Mouse (Mus musculus) spleen, adult 2 months (tissue): ENCODE measurements at regions not wholly inside any gene's neighbourhood (a gene's known extent, or its start where the extent isn't known, plus 50 kb on each side); places are given as distances from the start of the nearest gene placed in this dataset.

Experiments used
- DNase-seq, 2 experiments: peaks; one replicate each; pipeline versions ENCODE4 v3.0.0 to v3.0.0-alpha.2; 2012 to 2021; ENCODE audit warnings: low spot score in 2 of 2, low read depth in 1 of 2
- H3K27ac ChIP-seq: fragments of 200-500 bp; 2 replicates; pipeline ENCODE4 v1.5.1; 2012; ENCODE audit warnings: low read length, inconsistent platforms; ENCODE audit not compliant: insufficient read depth
- H3K27me3 ChIP-seq: fragments of 200-500 bp; 2 replicates; pipeline ENCODE4 v1.6.1; 2012; ENCODE audit warnings: mild to moderate bottlenecking, moderate library complexity, low read length, inconsistent platforms; ENCODE audit not compliant: control insufficient read depth, insufficient read depth
- H3K36me3 ChIP-seq: fragments of 200-500 bp; 2 replicates; pipeline ENCODE4 v1.6.1; 2012; ENCODE audit warnings: mild to moderate bottlenecking, low read length, inconsistent platforms; ENCODE audit not compliant: control insufficient read depth, insufficient read depth
- H3K4me1 ChIP-seq: fragments of 200-500 bp; 2 replicates; pipeline ENCODE4 v1.6.1; 2011; ENCODE audit warnings: inconsistent platforms; ENCODE audit not compliant: control insufficient read depth, insufficient read depth, insufficient read length
- H3K4me3 ChIP-seq: fragments of 200-500 bp; 2 replicates; pipeline ENCODE4 v1.5.1; 2011; ENCODE audit warnings: mild to moderate bottlenecking, inconsistent platforms; ENCODE audit not compliant: insufficient read depth, insufficient read length; ENCODE audit errors: extremely low read depth
- CTCF ChIP-seq: fragments of 200-500 bp; IDR thresholded peaks from 2 replicates; pipeline ENCODE4 v1.5.1; 2011; ENCODE audit warnings: mild to moderate bottlenecking, inconsistent platforms; ENCODE audit not compliant: insufficient read depth, insufficient read length, insufficient replicate concordance; ENCODE audit errors: extremely low read depth
- POLR2A ChIP-seq: fragments of 200-500 bp; IDR thresholded peaks from 2 replicates; pipeline ENCODE4 v1.6.1; 2011; ENCODE audit warnings: low read depth, low read length, inconsistent platforms
- WGBS: fragments of 180-500 bp; shearing (Covaris S2); methylation state at CpG from one replicate; pipeline ENCODE4 v1.1.7; 2018; 5-methylcytosine and 5-hydroxymethylcytosine counted together

DNA sequence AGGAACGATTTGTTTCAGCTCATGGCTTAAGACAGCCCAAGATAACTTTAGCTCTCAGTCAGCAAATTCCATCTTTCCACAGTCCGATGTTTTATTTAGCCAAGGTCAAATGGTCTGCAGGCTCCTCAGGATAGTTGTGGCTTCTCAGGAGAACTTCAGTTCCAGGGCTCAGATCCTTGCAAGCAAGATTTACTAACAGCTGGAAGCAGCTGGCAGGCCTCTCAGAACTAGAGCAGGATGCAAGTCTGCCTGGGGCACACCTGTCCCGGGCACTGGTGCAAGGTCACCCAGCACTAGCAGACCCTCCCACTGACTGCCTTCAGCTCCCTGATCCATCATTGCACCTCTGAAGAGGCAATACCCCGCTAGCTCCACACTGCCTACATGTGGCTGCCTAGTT is 227.8 kb downstream of the Prex1 start:
- H3K4me3 ChIP-seq, result no peak overlapping the region
- H3K36me3 ChIP-seq, result no peaks in the 10 kb centered on the region
- H3K27me3 ChIP-seq, result no peaks in the 10 kb centered on the region
- DNase-seq, result no peak
- no peak overlapping the region for H3K27ac ChIP-seq
- WGBS, result 83% methylated on average over 4 of the region's 4 CpGs
- peaks cover 7% of the 10 kb centered on the region; the same call in 1 of the 2 replicates for H3K4me1 ChIP-seq
- TF ChIP-seq CTCF (no peak), POLR2A (no peak)

GRCm38 (mm10) chr2:166485361-166485760 is 228.3 kb downstream of the Prex1 start:
- 83% methylated on average over 6 of the region's 6 CpGs for WGBS
- H3K36me3 ChIP-seq, result no peaks in the 10 kb centered on the region
- TF ChIP-seq POLR2A (no peak), CTCF (no peak)
- H3K4me3 ChIP-seq, result no peak overlapping the region
- H3K27me3 ChIP-seq, result no peaks in the 10 kb centered on the region
- no peak overlapping the region for H3K27ac ChIP-seq
- peaks cover 7% of the 10 kb centered on the region; the same call in 1 of the 2 replicates for H3K4me1 ChIP-seq
- DNase-seq, result no peak

DNA sequence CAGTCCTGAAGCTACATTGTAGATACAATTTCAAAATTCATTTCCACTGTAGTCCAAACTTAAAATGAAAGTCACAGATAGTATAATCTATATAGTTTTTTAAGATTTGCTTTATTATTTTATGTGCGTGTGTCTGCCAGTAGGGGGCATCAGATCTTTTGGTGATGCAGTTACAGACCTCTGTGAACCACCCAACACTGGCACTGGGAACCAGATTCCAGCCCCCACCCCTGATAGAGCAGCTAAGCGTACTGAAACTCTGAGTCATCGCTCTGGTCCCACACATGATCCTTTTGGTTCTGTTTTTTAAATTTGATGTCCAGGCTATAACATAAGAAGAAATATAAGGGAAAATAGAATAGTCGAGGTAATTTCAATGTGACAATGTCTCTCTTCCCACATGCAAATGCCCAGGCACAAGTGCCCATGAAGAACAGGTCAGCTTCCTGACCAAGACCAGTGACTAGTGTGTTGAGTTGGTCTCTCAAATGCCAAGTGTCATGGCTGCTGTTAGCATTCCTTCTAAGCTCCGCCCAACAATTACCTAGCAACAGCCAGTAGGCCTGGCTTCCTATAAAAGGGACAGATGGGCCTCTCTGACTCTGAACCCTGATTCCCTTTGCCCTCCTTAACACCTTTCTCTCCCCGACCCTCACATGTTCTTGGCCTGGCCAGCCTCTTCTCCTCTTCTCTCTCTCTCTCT is 229.9 kb downstream of the Prex1 start:
- Histone ChIP-seq H3K36me3 (no peaks in the 10 kb centered on the region), H3K27me3 (no peaks in the 10 kb centered on the region), H3K4me1 (peaks cover 4% of the 10 kb centered on the region; the same call in 1 of the 2 replicates), H3K4me3 (no peak overlapping the region), H3K27ac (no peak overlapping the region)
- no peak for DNase-seq
- WGBS, result 85% methylated on average over 6 of the region's 6 CpGs
- TF ChIP-seq CTCF (no peak), POLR2A (no peak)

- no peak for DNase-seq
- Histone ChIP-seq H3K27ac (no peak overlapping the region), H3K4me3 (no peak overlapping the region), H3K36me3 (no peaks in the 10 kb centered on the region), H3K4me1 (peaks cover 4% of the 10 kb centered on the region; the same call in 1 of the 2 replicates), H3K27me3 (no peaks in the 10 kb centered on the region)
- TF ChIP-seq CTCF (no peak), POLR2A (no peak)
- WGBS, result 82% methylated on average over 14 of the region's 14 CpGs
Measured at GRCm38 (mm10) chr2:166482720-166483616, 230.7 kb downstream of the Prex1 start.

- no peak for DNase-seq
- H3K4me1 ChIP-seq, result peaks cover 3% of the 10 kb centered on the region; the same call in 1 of the 2 replicates
- TF ChIP-seq POLR2A (no peak), CTCF (no peak)
- H3K36me3 ChIP-seq, result no peaks in the 10 kb centered on the region
- no peak overlapping the region for H3K4me3 ChIP-seq
- H3K27me3 ChIP-seq, result no peaks in the 10 kb centered on the region
- WGBS, result 87% methylated on average over 7 of the region's 7 CpGs
- no peak overlapping the region for H3K27ac ChIP-seq
Measured at GRCm38 (mm10) chr2:166481774-166482173, 231.9 kb downstream of the Prex1 start.

GRCm38 (mm10) chr2:166481362-166481761 is 232.3 kb downstream of the Prex1 start:
- DNase-seq, result no peak
- TF ChIP-seq POLR2A (no peak), CTCF (no peak)
- H3K36me3 ChIP-seq, result no peaks in the 10 kb centered on the region
- H3K27ac ChIP-seq, result no peak overlapping the region
- no peaks in the 10 kb centered on the region for H3K27me3 ChIP-seq
- H3K4me1 ChIP-seq, result peaks cover 3% of the 10 kb centered on the region; the same call in 1 of the 2 replicates
- WGBS, result 92% methylated on average over 6 of the region's 6 CpGs
- no peak overlapping the region for H3K4me3 ChIP-seq
